Mouse (Mus musculus) c-Kit-positive CD71-negative TER-119-negative erythroid progenitor cells, embryonic 14.5 days (primary cell): ENCODE results near the gene Mitd1.
A peak's percentile ranks its signal among the peaks of the same experiment; 100 is the strongest.

Source experiments
- DNase-seq: peaks from one replicate; pipeline ENCODE4 v3.0.0-alpha.2; 2013; ENCODE audit warnings: low read depth

The Mitd1 gene

GRCm38 (mm10) chr1:37867684-37868322 lies 22.4 kb downstream of the Mitd1 start:
- DNase-seq: no peak

- peak; percentile 60 for DNase-seq
Measured at GRCm38 (mm10) chr1:37867056-37867455, 23.2 kb downstream of the Mitd1 start.

DNA sequence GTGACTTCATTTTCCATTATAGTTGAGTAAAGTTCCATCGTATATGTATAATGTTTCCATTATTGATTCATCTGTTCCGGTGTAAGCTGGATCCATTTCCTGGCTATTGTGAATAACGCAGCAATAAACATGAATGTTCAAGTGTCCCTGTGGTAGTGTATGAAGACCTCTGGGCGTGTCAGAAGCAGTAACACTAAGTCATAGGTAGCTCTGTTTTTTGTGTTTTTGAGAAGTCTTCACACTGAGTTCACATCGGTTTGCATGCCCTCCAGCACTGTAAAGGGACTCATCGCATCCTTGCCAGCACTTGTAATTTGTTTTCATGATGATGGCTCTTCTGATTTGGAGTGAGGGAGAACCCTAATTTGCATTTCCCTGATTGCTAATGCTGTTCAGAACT lies 23.9 kb downstream of the Mitd1 start, which contains the start of gene Tsga10:
Gene Tsga10 (minus strand): TSS at position 144 of the 400 bp plus-strand sequence.
- no peak for DNase-seq

DNA sequence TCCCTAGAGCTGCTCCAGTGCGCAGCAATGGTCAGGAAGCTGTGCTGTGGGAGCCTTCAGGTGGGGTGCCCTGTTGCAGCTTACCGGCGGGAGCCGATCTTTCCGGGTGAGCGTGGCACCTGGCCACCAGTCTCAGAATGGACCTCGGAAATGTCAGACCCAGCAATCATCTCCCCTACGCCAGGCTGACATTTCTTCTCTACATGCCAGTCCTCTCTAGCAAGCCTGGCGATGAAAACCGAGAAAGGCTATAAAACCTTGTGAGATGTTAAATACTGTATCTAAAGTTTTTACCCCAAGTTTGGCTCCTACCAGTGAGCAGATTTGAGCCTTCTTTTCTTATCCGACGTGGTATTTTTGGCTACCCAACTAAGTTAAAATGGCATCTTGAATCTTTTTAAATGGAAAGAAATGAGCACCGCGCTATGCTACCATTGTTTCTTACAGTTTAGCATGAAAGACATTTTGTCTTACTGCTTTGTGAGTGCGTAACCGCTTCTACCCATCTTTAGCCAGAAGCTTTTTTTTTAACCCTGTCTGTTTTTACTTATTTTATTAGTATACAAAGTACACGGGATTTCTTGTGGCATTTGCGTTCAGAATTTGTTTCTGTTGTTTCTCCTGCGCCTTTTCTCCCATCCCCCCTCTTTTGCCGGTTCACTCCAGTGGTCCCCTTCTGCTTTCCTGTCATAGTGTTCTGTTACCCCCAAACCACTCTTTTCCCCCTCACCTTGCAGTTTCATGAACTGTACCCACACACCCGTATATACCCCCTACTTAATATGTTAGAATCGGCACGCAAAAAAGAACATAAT lies 24.6 kb downstream of the Mitd1 start:
- peak; percentile 29 for DNase-seq

- DNase-seq: peak; percentile 95
Measured at GRCm38 (mm10) chr1:37864511-37865400, 25.5 kb downstream of the Mitd1 start.

DNA sequence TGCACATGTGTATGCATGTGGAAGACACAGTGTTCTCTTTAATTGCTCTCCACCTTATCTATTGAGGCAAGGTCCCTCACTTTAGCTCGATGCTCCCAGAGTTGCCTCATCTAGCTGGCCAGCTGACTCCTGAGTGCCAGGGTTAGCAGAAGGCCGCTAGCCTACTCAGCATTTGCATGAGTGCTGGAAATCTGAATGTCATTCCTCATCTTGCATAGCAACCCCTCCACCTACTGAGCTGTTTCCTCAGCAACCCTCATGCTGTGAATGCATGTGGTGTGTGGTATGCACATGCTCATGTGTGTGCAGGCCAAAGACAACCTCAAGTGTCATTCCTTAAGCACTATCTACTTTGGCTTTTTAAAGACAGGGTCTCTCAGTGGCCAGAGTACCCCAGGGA lies 39.5 kb downstream of the Mitd1 start:
- no peak for DNase-seq

- no peak for DNase-seq
Measured at GRCm38 (mm10) chr1:37846878-37847277, 43.3 kb downstream of the Mitd1 start.

DNA sequence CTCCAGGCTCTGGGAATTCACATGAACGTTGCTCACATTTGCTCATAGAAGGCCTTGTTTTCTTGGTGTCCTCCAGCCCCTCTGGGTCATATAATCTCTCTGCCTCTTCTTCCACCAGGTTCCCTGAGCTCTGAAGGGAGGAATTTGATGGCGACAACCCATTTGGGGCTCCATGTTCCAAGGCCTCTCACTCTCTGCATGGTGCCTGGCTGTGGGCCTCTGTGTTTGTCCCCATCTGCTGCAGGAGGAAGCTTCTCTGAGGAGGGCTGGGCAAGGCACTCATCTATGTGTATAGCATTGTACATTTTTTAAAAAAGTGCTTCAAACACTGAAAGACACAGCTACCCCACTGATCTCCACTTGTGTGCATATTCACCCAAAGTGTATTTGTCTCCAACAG lies 58.5 kb downstream of the Mitd1 start:
- DNase-seq: no peak
